Mouse (Mus musculus) forebrain, embryonic 15.5 days (tissue): Measurements from ENCODE around the gene Tgfbr1. TPM values are rescaled to one million over a fixed set of nuclear protein-coding genes. Genes with fewer than 3 reads are reported as not detected.

ENCODE experiments used
- ATAC-seq: fragments of 200-750 bp; cut with Nextera tagmentation; replicated peaks from 2 replicates; pipeline ENCODE4 v1.8.0; 2017; ENCODE audit warnings: mild to moderate bottlenecking, moderate TSS enrichment, moderate library complexity
- H3K27ac ChIP-seq: fragments of 300-500 bp; sonication (generic); replicated peaks from 2 replicates; pipeline ENCODE4 v1.5.1; 2015; ENCODE audit warnings: mild to moderate bottlenecking, inconsistent platforms
- H3K27me3 ChIP-seq: fragments of 300-500 bp; sonication (generic); 2 replicates; pipeline ENCODE4 v1.6.1; 2015; ENCODE audit warnings: inconsistent platforms
- H3K36me3 ChIP-seq: fragments of 300-500 bp; sonication (generic); 2 replicates; pipeline ENCODE4 v1.6.1; 2015; ENCODE audit warnings: mild to moderate bottlenecking, inconsistent platforms
- H3K4me1 ChIP-seq: fragments of 300-500 bp; sonication (generic); 2 replicates; pipeline ENCODE4 v1.6.1; 2015; ENCODE audit warnings: inconsistent platforms
- H3K4me2 ChIP-seq: fragments of 300-500 bp; sonication (generic); replicated peaks from 2 replicates; pipeline ENCODE4 v1.6.1; 2015; ENCODE audit warnings: mild to moderate bottlenecking, inconsistent platforms
- H3K4me3 ChIP-seq: fragments of 300-500 bp; sonication (generic); 2 replicates; pipeline ENCODE4 v1.5.1; 2015; ENCODE audit warnings: mild to moderate bottlenecking, inconsistent platforms
- H3K9ac ChIP-seq: fragments of 300-500 bp; sonication (generic); replicated peaks from 2 replicates; pipeline ENCODE4 v1.6.1; 2015; ENCODE audit warnings: mild to moderate bottlenecking, inconsistent platforms
- H3K9me3 ChIP-seq: fragments of 300-500 bp; sonication (generic); 2 replicates; pipeline ENCODE4 v1.6.1; 2016; ENCODE audit warnings: inconsistent platforms
- WGBS: fragments of 180-500 bp; shearing (Covaris S2); methylation state at CpG from one replicate; pipeline ENCODE4 v1.1.7; 2015; ENCODE audit warnings: mixed read lengths; 5-methylcytosine and 5-hydroxymethylcytosine counted together
- polyA plus RNA-seq: library from polyadenylated mRNA; unstranded; fragments of >200 nt; fragmentation: Nextera tagmentation; extraction: Ambion mirVana; gene quantifications from 2 replicates; pipeline ENCODE4 v1.2.1, GENCODE M21; 2015

The Tgfbr1 gene
- 42.3 and 46.5 TPM in 2 replicates for polyA plus RNA-seq

DNA sequence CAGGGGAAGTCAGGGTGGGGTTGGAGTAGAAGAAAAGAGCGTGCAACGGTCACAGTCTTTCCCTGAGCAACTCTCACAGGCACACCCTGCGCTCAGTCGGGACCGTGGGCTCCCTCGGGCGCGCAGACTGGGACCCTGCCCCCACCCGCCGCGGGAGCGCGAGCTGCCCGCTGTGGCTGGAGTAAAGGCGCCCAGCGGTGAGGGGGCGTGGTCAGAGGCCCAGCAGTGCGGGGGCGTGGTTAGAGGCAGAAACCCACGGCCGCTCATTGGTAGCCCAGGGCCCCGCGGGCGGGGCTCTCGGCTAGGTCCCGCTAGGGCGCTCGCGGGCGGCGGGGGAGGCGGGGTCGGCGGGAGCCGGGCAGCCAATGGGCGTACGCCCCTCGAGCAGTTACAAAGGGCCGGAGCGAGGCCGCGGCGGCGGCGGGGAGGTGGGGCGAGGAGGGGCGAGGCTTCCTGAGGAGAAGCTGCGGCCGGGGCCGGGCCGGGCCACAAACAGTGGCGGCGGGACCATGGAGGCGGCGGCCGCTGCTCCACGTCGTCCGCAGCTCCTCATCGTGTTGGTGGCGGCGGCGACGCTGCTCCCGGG, at the start of gene Tgfbr1:
Gene Tgfbr1, plus strand, starts transcription at position 420 of the 586 bp plus-strand sequence.
- peaks cover 30% of the 10 kb centered on the region for H3K4me1 ChIP-seq
- peak within 1 kb of the TSS; percentile 79 for H3K9ac ChIP-seq
- WGBS: under 1% methylated on average over 62 of the region's 65 CpGs
- H3K27ac ChIP-seq: peak within 1 kb of the TSS; percentile 89
- no peaks in the 10 kb centered on the region for H3K9me3 ChIP-seq
- H3K27me3 ChIP-seq: no peaks in the 10 kb centered on the region
- peak within 1 kb of the TSS; percentile 68 for H3K4me3 ChIP-seq
- H3K36me3 ChIP-seq: no peaks in the 10 kb centered on the region
- H3K4me2 ChIP-seq: peak within 1 kb of the TSS; percentile 95
- ATAC-seq: peak; percentile 99

DNA sequence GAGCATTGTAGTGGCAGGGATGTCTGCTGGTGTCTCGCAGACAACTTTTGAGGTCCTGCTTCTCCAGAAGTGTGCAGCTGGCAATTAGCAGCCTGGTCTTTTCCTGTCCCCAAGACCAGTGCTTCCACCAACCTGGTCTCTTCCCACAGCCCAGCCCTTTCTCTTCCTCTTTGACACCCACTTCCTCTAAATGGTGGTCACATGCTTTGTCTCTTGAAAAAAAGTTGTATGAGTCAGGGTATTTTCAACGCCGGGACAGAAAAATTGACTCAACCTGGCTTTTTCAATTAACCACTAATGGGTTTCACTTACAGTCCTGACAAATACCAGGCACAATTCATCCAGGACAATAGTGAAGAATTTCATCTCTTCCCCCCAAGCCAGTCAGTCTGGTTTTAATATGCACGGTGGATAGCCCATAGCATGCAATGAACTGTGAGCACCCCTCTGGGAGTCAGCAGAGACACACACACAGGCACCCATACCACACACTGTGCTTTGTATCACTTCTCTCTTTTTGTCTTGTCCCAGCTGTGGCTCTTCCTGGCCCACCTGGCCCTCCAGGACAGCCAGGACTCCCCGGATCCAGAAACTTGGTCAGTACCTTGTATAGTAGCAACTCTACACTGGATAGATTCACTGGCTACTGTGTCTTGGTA, 49.6 kb upstream of the Tgfbr1 start:
- Histone ChIP-seq H3K9ac (no peak overlapping the region), H3K4me2 (no peak overlapping the region), H3K4me1 (no peaks in the 10 kb centered on the region), H3K4me3 (no peak overlapping the region), H3K36me3 (no peaks in the 10 kb centered on the region), H3K27ac (no peak overlapping the region), H3K9me3 (0 out of 2 replicates have a peak, but pooled peaks cover 4% of the 10 kb centered on the region), H3K27me3 (no peaks in the 10 kb centered on the region)
- no peak for ATAC-seq
- 77% methylated on average over 5 of the region's 5 CpGs for WGBS

DNA sequence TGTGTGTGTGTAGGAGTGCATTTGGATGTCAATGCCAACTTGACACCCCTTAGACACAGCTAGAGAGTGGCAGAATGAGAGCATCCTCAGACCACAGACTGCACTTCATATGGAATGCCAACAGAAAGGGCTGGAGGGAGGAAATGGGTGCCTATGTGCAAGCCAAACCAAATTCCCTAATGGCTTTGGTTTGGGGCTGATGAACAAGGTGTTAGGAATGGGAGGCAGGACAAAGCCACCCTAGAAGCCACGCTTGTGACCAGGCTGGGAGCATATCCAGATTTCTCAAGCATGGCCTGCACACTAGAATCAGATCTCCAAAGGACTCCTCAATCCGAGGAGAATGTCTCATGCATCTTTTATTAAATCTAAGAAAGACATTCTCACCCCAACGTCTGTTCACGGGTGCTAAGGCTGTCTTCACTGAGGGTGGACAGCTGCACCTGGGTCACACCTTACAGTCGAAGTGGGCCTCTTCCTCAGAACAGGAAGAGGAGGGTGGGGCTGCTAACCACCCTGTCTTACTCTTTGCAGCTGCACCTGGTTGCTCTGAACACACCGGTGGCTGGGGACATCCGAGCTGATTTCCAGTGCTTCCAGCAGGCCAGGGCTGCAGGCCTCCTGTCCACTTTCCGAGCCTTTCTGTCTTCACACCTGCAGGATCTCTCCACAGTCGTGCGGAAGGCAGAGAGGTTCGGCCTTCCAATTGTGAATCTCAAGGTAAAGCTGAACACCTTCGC, 43.0 kb upstream of the Tgfbr1 start:
- H3K4me2 ChIP-seq: no peak overlapping the region
- no peak overlapping the region for H3K9ac ChIP-seq
- H3K36me3 ChIP-seq: no peaks in the 10 kb centered on the region
- ATAC-seq: no peak
- H3K9me3 ChIP-seq: no peaks in the 10 kb centered on the region
- 86% methylated on average over 12 of the region's 12 CpGs for WGBS
- H3K27me3 ChIP-seq: no peaks in the 10 kb centered on the region
- H3K4me3 ChIP-seq: no peak overlapping the region
- no peak overlapping the region for H3K27ac ChIP-seq
- H3K4me1 ChIP-seq: no peaks in the 10 kb centered on the region

DNA sequence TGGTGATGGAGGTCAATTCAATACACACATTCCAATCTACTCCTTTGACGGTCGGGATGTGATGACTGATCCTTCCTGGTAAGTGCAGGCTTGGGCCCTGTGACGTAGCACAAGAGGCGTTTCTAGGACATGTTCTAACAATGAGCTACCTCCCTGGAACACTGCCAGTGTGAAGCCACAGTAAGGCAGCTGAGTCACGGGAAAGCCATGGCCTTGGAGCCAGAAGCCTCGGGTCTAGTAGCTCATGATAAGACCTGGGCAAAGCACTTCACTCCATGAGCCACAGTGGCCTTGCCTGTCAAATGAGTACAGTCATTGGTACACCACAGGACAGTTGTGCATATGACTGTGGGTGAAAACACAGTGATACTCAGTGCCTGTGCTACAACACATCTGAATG, 42.2 kb upstream of the Tgfbr1 start:
- 74% methylated on average over 6 of the region's 6 CpGs for WGBS
- no peak for ATAC-seq

DNA sequence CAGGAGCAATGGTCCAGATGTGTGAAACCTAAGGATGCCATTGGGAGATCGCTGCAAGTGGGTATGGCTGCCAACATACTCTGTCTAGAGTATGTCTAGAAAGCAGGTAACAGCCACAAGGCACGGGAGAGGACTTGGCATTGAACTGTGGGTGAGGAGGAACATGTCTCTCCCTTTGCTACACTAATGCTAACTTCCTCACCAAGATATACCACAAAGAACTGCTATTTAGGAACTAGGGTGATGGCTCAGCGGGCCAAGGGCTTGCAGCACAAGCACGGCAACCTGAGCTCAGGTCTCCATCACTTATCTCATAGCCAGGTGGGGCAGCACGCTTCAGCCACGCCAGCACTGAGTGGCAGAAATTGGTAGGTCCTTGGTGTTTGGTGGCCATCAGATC, 41.6 kb upstream of the Tgfbr1 start:
- ATAC-seq: no peak
- Histone ChIP-seq H3K4me1 (no peaks in the 10 kb centered on the region), H3K9ac (no peak overlapping the region), H3K9me3 (no peaks in the 10 kb centered on the region), H3K36me3 (no peaks in the 10 kb centered on the region), H3K27me3 (no peaks in the 10 kb centered on the region), H3K4me2 (no peak overlapping the region), H3K4me3 (no peak overlapping the region), H3K27ac (no peak overlapping the region)
- WGBS: 92% methylated on average over 6 of the region's 6 CpGs

More for the DNA sequence above, 42.2 kb upstream of the Tgfbr1 start:
- Histone ChIP-seq H3K4me2 (no peak overlapping the region), H3K4me1 (no peaks in the 10 kb centered on the region), H3K9ac (no peak overlapping the region), H3K9me3 (no peaks in the 10 kb centered on the region), H3K27me3 (no peaks in the 10 kb centered on the region), H3K27ac (no peak overlapping the region), H3K36me3 (no peaks in the 10 kb centered on the region), H3K4me3 (no peak overlapping the region)

DNA sequence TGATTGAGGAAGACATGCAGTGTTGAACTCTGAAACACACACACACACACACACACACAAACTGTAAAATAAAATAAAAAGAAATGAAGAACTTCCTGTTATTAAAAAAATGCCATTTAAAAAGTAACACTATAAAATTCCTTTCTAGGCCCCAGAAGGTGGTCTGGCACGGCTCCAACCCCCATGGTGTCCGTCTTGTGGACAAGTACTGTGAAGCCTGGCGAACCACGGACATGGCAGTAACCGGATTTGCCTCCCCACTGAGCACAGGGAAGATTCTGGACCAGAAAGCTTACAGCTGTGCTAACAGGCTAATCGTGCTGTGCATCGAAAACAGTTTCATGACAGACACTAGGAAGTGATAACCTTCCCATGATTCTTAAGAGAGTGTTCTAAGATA, 41.1 kb upstream of the Tgfbr1 start:
- H3K4me3 ChIP-seq: no peak overlapping the region
- H3K27me3 ChIP-seq: no peaks in the 10 kb centered on the region
- H3K9me3 ChIP-seq: no peaks in the 10 kb centered on the region
- H3K36me3 ChIP-seq: no peaks in the 10 kb centered on the region
- H3K4me1 ChIP-seq: no peaks in the 10 kb centered on the region
- ATAC-seq: no peak
- no peak overlapping the region for H3K9ac ChIP-seq
- H3K27ac ChIP-seq: no peak overlapping the region
- H3K4me2 ChIP-seq: no peak overlapping the region
- WGBS: 66% methylated on average over 7 of the region's 7 CpGs

DNA sequence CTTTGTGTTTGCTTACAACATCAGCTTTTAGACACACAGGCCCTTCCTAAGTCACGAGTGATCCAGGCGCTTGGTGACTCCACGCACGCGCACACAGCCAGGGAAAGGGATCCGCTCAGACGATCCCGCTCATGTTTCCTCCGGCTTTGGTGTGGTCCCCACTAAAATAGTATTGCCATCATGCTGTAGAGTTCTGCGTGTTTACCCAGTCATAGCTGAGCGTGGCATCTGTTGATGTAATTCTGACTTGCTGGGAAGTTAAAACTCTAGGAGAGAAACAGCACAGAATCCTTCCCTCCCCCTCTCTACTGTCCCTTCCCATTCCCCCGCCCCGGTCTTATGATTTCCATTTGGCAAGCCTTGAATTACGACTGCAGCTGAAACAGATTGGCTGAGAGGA, 40.3 kb upstream of the Tgfbr1 start:
- no peaks in the 10 kb centered on the region for H3K36me3 ChIP-seq
- 72% methylated on average over 14 of the region's 14 CpGs for WGBS
- H3K4me2 ChIP-seq: no peak overlapping the region
- peak overlapping the region; percentile 68 for H3K27ac ChIP-seq
- H3K9me3 ChIP-seq: no peaks in the 10 kb centered on the region
- no peak overlapping the region for H3K4me3 ChIP-seq
- ATAC-seq: peak; percentile 66; the same call in 1 of the 2 replicates
- H3K4me1 ChIP-seq: no peaks in the 10 kb centered on the region
- no peak overlapping the region for H3K9ac ChIP-seq
- no peaks in the 10 kb centered on the region for H3K27me3 ChIP-seq

DNA sequence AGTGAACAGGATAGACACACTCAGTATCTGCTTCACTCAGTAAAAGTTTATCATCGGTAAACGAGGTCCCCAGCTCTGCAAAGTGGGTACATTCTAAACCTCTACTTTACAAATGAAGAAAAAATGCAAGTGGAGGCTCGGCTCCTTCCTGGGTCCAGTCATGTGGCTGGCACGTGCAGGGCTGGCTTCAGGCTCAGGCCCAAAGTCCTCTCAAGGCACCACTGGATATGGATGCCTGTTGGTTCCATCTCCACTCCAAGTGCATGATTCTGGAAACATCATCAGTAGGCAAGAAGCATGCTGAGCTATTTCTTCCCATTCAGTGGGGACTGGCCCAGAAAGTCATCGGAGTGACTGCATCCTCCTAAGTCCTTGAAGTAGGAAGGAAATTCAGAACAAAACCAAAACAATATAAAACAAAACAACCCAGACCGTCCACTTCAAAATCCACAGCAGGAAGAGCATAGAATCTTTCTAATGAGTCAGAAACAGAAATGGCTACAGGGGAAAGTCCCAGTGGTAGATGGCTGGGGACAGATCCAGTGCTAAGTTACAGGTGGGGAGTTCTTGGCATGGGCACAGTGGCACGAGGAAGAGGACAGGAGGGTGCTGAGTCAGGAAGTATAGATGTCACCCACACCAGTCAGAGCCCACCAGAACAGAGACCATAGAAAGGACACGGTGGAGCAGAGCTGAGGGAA, 39.2 kb upstream of the Tgfbr1 start:
- Histone ChIP-seq H3K4me2 (no peak overlapping the region), H3K36me3 (no peaks in the 10 kb centered on the region), H3K27ac (no peak overlapping the region), H3K9me3 (no peaks in the 10 kb centered on the region), H3K9ac (no peak overlapping the region), H3K4me3 (no peak overlapping the region), H3K27me3 (no peaks in the 10 kb centered on the region), H3K4me1 (no peaks in the 10 kb centered on the region)
- no peak for ATAC-seq
- WGBS: 85% methylated on average over 8 of the region's 8 CpGs

DNA sequence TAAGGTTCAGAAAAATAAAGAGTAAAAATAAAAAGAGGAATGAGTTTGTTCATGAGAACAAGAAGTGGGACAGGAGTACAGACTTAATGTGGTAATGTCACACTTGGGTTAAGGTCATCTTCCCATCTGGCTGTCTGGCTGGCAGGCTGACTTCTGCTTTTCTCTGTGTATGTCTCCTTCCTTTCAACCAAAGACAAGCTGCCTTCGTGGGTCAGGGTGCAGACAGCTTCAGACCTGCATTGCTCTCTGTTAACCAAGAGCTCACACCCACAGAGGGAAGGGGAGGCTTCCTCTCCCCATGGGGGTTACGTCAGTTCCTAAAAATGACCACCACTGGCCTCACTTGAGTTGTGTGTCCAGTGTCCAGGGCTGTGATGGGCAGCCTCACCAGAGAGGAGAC, 37.6 kb upstream of the Tgfbr1 start:
- no peak for ATAC-seq
- WGBS: 82% methylated on average over 2 of the region's 2 CpGs

DNA sequence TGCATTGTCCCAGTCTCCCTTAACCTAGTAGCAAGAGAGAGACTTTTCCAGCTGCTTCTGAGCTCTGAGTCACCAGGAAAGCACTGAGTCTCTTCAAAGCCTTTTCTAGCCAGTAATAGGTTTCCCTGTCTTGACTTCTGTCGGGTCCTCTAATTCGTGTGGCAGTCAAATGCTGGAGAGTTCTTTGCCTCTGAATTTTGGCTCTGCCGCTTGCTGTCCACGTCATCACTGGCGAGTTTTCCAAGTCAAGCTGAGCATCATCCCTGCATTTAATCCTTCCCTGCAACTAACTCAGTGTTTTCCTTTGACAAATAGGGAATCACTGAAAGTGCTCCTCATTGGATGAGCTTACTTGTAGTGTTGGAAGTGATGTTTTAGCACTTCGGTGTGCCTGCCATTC, 36.6 kb upstream of the Tgfbr1 start:
- Histone ChIP-seq H3K27ac (no peak overlapping the region), H3K9me3 (no peaks in the 10 kb centered on the region), H3K4me1 (no peaks in the 10 kb centered on the region), H3K36me3 (no peaks in the 10 kb centered on the region), H3K4me3 (no peak overlapping the region), H3K27me3 (no peaks in the 10 kb centered on the region), H3K4me2 (no peak overlapping the region), H3K9ac (no peak overlapping the region)
- no peak for ATAC-seq
- 78% methylated on average over 6 of the region's 6 CpGs for WGBS

More for the DNA sequence above, 37.6 kb upstream of the Tgfbr1 start:
- H3K4me3 ChIP-seq: no peak overlapping the region
- H3K27ac ChIP-seq: no peak overlapping the region
- no peaks in the 10 kb centered on the region for H3K9me3 ChIP-seq
- no peak overlapping the region for H3K9ac ChIP-seq
- no peaks in the 10 kb centered on the region for H3K36me3 ChIP-seq
- H3K4me2 ChIP-seq: no peak overlapping the region
- no peaks in the 10 kb centered on the region for H3K27me3 ChIP-seq
- no peaks in the 10 kb centered on the region for H3K4me1 ChIP-seq

DNA sequence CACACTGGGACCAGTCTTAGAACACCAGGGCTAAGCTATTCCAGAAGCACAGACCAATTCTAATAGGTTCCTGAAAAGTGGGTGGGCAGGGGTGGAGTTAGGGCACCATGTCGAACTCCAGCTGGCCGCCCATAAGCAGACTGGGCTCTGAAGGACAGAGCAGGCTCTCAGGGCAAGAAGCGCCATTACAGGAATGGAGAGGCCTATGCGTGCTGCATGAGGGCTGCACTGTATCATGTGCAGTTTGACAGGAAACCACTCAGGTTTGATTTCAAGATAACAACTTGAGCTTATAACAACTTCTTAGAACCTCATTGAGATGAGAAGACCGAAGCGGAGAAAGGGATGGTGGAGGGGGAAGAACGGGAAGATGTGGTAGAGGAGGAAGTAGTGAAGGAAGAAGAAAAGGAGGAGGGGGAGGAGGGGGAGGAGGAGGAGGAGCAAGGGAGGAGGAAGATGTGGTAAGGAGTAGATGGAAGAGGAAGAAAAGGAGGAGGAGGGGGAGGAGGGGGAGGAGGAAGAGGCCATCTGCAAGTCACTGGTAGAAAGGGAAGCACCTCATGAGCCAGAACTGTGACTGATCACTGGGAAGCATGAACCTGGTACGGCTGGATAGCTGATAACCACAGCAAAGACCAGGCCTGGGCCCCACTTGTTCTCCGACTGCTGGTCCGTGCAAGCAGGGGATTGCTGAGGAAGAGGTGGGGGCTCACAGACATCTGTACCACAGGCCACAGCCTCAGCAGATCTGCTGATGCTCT, 33.3 kb upstream of the Tgfbr1 start:
- no peaks in the 10 kb centered on the region for H3K36me3 ChIP-seq
- H3K9ac ChIP-seq: no peak overlapping the region
- H3K27me3 ChIP-seq: no peaks in the 10 kb centered on the region
- no peak overlapping the region for H3K4me3 ChIP-seq
- no peaks in the 10 kb centered on the region for H3K9me3 ChIP-seq
- H3K4me2 ChIP-seq: no peak overlapping the region
- no peak for ATAC-seq
- H3K27ac ChIP-seq: no peak overlapping the region
- WGBS: 88% methylated on average over 10 of the region's 10 CpGs
- no peaks in the 10 kb centered on the region for H3K4me1 ChIP-seq
